Mouse (Mus musculus) adrenal gland, postnatal 10 days (tissue): ENCODE data around the gene Stmn1. TPM values are rescaled to one million over a fixed set of nuclear protein-coding genes. Genes with fewer than 3 reads are reported as not detected.
A peak's percentile ranks its signal among the peaks of the same experiment; 100 is the strongest.

Experiments
- DNase-seq: peaks from one replicate; pipeline ENCODE4 v3.0.0; 2021; ENCODE audit warnings: mixed read lengths
- long read RNA-seq, 2 experiments: library from polyadenylated mRNA; stranded (forward); transcript quantifications; one replicate each; pipeline ENCODE4 v2.0.0; 2021
- total RNA-seq, 2 experiments: library from RNA; stranded (reverse); gene quantifications; 2 replicates each; pipeline ENCODE4 v1.2.3; 2021

Gene Stmn1
- total RNA-seq, result 100 to 1,000 TPM; 140 to 156 TPM
- long read RNA-seq, experiment 1, transcript Stmn1-201 (5 exons, 1,060 nt), result major isoform, 44 of 51 reads
- long read RNA-seq, experiment 1, partial matches to known transcripts, result 1 of 51 reads
- long read RNA-seq, experiment 1, other reads (novel, unspliced or antisense), result 3 of 51 reads
- long read RNA-seq, experiment 2, transcript Stmn1-201 (5 exons, 1,060 nt), result major isoform, 47 of 50 reads
- long read RNA-seq, experiment 2, partial matches to known transcripts, result 2 of 50 reads
- long read RNA-seq, experiment 2, other reads (novel, unspliced or antisense), result 0 of 50 reads

DNA sequence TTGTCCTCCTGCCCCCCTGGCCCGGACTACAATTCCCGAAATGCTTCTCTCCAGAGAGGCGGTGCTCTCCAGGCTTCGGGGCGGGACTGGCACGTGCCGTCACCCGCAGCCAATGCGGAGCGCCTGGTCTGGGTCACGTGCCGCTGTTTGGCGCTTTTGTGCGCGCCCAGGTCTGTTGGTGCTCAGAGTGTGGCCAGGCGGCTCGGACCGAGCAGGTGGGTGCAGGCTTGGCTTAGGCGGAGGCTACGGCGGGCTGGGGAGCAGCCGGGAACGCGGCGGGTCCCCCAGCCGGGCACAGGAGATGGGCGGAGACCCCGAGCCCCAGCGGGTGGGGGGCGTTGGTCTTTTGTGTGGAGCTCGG, at the start of gene Stmn1:
Stmn1 (plus strand) TSS at position 106 of the 361 bp plus-strand sequence.
- peak; percentile 96 for DNase-seq

DNA sequence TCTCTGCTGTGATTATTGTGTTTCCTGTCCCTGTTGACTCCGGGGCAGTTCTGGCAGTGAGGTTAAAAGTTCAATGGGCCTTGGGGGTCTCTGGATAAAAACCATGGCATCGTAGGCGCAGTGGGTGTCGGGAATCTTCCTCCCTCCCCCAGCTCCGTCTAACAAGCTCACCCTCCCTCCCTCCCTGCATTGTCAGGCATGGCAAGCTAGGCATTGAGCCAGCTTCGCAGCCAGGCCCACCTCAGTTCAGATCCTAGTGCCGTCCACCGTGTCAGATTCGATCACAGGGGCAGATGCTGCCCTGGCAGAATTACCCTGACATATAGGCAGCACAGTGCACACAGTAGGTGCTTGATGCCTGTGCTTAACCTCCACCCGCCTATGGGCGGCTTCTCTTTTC, 46.1 kb upstream of the Stmn1 start:
- DNase-seq, result no peak

- DNase-seq, result no peak
These were observed 44.2 kb upstream of the Stmn1 start for GRCm38 (mm10) chr4:134423949-134424348.

DNA sequence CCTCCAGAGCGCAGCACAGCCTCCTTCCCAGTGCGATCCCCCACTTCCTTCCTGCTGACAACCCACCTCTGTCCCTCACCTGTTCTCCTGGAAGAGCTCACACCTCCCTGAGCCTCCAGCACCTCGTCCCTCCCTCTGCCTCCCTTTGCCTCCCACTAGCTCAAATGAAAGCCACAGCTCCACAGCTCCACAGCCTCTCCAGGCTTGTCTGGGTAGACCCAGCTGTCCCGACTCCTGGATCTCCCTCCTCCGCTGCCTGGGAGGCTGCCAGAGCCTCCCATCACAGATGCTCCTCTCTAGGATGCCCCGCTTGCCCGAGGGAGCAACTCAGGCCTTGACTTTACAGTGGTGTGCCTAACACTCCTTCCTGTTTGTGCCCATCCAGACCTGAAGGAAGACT, 43.0 kb upstream of the Stmn1 start:
- no peak for DNase-seq

DNA sequence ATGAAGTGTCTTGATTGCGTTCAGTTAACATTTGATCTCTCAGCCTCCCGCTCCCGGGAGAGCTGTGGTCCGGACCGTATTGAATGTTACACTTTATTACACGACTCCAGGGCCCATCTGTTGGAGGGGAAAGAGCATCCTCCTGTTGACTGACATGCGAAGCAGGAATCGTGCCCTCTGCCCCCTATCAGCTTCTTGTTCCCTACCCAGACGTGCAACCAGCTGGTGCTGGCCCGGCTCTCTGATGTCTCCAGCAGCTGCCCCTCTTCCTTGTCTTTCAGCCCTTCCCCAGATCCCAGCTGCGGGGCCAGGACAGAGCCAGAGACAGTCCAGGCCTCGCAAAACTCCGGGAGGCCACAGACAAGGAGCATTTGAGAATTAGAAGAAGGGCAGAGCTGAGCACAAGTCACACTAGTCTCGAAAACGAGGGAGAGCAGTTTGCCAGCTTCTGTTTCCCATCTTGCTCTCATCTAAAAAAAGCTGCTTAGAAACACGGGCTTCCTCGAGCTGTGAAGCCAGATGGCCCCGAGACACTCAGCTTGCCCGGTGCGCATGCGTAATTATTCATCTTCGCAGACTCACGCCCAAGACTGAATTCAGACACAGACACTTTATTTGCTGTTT, 37.6 kb upstream of the Stmn1 start:
- DNase-seq, result no peak

DNA sequence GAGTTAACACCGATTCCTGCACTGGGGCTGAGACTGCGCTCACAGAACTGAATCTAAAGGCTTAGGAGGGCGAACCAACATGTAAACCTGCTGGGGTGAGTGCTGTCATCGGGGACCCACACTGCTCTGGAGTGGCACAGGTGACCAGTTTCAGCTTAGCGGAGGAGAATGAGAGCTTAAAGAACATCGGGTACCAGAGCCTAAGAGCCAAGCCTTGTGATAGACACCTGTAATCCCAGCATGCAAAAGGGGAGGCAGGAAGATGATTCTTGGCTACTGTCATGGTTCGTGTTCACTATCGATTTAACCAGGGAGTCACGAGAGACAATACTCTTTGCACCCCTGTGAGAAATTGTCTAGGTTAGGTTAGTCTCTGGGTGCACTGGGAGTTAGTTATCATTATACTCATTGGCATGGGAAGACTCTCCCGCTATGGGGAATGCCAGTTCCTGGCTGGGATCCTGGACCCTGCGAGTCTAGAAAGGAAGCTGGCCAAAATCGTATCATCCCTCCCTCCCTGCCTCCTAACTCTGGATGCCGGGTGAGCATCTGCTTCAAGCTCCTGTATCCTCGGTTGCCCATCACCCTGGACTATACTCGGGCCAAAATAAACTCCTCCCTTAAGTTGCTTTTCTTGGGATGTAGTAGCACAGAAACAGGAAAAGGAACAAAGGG, 35.3 kb upstream of the Stmn1 start:
- DNase-seq, result no peak

DNA sequence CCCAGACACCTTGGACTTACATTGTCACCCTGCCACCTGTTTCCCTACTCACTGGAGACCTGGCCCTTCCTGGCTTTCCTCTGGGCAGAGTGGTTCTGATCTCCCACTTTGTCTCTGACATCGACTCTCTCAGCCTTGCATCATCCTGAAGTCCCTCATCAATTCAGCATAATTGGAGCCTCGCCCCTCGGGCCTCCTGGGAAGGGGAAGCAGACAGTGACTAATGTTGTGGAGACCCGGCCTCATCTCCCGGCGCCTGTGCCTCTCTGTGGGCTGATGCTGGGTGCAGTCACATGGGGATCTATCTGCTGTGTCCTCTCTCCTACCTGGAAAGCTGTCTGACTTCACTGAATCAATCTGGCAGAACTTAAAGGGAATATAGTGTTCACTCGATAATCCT, 31.9 kb upstream of the Stmn1 start:
- no peak for DNase-seq

- no peak for DNase-seq
These were observed 31.5 kb upstream of the Stmn1 start for GRCm38 (mm10) chr4:134436659-134437058.

DNA sequence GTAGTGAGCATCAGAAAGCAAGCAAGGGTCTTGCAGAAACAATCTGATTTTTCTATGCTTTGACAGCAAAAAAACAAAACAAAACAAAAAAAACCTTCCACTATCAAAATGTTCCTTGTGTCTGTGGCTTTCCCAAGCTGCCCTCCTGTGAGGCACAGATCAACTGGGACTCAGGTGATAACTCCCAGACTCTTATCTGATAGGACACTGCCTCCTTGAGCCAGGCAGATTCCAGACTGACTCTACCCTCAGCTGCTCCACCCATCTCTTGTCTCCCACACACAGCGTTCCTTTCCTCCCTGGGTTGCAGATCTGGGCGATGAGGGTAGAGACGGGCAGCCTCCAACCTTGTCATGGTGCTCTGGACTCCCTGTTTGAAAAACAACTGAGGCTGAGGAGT, 29.0 kb upstream of the Stmn1 start:
- DNase-seq, result no peak

GRCm38 (mm10) chr4:134439919-134440318, 28.2 kb upstream of the Stmn1 start:
- DNase-seq, result no peak

DNA sequence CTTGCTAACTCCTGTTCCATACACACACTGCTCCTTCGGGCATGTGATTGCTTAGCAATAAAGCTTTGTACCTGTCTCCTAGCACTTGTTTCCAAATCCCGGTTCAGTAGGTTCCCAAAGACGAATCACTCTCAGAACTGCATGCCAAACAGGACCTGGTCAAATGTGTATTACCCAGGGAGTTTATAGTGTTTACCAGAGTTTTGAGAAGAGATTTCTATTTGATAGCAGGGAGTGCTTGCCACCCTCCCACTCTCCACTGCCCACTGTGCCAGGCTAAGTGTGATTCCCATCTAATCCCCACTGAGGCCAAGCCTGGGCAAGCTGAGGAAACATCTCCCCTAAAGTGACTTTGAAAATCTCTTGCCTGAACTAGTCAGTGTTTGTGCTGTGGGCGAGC, 25.9 kb upstream of the Stmn1 start:
- DNase-seq, result no peak

DNA sequence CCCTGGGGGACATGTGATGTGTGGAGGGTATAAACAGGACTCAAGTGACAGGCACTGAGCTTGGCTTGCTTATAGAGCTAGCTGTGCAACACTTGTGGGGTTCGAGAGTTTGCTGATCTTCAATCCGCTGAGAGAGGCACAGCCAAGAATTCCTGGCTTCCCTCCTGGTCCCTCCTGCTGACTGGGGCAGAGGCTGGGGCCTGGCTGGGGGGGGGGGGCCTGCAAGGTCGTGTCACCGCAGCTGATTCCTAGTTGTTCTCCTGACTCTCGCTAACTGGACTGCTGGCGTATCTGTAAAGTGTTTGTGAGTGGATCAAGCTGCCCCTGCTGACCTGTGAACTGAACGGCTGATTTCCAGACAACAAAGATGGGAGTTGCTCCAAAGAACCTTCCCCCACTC, 24.5 kb upstream of the Stmn1 start:
- no peak for DNase-seq

DNA sequence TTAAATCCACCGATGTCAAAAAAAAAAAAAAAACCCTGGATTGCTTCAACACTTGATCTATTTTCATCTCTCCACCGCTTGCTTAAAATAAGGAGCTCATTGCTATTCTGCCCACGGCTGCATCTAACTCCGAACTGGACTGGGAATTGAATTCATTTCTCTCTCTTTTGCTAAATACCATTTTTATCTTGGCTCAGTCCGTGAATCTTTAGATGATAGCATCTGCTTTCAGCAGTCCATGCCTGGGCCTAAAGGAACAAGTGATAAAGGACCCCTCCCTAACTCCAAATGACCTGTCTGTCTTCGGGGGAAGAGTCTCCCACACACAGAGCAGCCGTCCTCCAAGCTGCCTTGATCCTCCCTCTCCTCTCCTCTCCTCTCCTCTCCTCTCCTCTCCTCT, 23.2 kb upstream of the Stmn1 start:
- DNase-seq, result no peak

DNA sequence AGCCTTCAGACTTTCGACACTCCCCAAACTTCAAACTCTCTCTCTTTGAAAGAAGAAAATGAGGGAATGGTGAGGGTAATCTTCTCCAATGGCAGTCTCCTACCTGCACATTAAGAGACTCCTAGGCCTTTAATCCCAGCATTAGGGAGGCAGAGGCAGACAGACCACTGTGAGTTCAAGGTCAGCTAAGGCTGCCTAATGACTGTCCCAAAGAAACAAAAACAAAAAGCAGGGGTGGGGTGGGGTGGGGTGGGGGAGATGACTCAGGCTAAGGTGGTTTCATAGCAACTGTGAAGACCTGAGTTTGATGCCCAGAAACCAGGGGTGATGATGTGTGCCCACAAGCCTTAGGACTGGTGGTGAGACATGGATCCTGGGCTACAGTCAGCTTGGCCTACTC, 22.6 kb upstream of the Stmn1 start:
- DNase-seq, result no peak

GRCm38 (mm10) chr4:134447966-134448365, 20.2 kb upstream of the Stmn1 start:
- DNase-seq, result no peak

- peak; percentile 16 for DNase-seq
These were observed 18.3 kb upstream of the Stmn1 start for GRCm38 (mm10) chr4:134449595-134450391.

GRCm38 (mm10) chr4:134450392-134451195, 17.5 kb upstream of the Stmn1 start:
- DNase-seq, result peak; percentile 28

DNA sequence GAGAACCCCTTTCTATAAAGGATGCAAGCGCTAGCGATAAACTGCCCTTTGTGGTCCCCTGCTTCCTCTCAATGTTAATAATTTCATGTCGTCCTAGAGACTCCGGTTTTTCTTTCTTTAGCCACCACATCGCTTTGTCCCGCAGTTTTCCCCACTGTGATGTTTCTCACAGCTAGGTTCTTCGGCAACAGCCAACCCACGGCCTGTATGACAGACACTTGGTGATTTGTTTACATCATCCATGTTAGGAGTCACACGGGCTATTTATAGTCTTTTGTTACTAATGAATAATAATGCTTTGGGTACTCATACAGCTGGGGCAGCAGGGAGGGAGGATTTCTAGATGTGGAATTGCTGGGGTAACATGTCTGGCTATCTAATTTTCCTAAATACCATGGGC, 16.6 kb upstream of the Stmn1 start:
- no peak for DNase-seq

DNA sequence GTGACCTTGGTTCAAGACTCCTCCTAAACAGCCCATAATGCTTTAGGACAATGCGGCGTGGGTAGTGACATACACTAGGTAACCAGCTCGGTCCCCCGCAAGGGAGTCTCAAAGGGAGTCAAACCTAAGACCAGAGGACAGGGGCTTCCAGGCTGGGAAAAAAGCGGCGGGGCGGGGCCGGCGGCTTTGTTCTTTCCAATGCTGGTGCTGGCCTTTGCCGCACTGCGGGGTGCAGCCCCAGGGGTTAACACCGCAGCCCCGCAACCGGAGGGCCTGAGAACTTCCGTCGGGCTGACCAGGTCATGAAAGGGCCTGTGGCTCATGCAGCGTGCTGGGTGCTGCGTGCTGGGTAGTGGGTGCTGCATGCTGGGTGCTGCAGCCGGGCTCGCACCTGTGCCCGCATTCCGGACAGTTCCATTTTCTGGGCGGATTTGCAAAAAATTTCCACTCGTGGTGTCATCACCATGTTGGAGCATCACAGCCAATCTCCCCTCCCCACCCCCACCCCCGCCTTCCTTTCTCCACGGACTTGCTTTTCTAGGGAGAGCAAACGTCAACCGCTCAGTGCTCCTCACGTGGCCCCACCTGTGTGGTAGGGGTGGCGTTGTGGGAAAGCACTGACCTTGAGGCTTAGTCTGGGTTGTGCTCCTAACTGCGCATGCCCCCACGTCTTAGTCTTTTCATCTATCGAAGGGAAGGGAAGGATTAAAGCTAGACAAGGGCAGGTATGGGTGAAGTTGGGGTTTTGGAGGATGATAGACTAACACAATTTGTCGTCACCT, 14.3 kb upstream of the Stmn1 start:
- peak; percentile 36 for DNase-seq

GRCm38 (mm10) chr4:134455310-134455709, 12.8 kb upstream of the Stmn1 start:
- DNase-seq, result no peak

DNA sequence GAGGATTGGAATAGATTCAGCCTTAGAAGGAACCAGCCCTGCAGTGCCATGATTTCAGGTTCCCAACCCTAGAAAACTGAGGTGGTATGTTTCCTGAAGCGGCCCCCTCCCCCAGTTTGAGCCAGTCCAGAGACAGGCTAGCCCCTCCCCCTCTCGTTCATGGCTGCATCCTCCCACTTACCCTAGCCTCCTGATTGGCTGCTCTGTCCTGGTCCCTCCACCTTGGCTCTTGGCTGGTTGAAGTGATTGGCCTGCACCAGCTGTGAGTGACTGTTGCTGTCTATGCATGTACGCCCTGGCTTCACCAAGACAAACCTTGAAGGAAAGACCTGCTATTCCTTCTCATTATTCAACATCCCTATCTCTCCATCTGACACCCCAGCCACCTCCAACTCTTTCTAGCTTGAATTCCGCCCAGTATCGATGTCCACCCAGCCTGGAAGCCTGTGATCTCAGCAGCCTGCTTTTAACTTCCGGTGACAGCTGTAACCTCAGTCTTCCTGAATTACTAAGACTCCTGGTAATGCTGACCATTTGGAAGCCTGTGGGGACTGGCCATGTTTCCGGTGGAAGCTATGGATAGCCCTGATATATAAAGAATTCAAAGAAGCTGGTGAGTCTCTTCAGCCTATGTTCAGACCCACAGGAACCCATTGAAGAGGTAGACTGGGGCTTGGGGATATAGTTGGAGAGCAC, 10.8 kb upstream of the Stmn1 start:
- no peak for DNase-seq
